9 mouse cellular contexts compared by ENCODE assay signal in the genomic region with DNA sequence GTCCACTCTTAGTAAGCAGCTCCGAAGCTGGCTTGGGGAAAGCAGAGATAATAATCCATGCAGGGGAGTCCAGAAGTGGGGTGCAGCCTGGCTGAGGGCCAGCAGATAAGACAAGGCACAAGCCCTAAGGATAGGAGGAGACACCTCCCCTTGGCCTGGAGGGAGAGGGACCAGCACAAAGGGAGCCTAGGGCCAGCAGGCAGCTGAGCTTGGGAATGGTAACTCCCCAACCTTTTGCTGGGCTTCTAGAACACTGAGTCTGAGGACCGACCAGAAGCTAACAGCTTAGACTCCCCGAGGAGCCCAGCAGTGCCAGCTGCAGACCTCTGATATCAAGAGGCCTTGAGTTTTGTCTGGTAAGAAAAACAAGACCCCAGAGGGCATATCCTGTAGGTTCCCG.
DNase-seq lines count a peak whose midpoint lies in the region; ATAC-seq and TF ChIP-seq lines count a peak whose summit lies in the region.
"Had no signal": no experiment of that assay in that cellular context is flagged by ENCODE, and none has a peak within 500 bp of the region (broad histone marks: within the 10 kb centered on the region; RNA-seq: fewer than 3 reads in every experiment).

No protein-coding gene starts in this region.

- no peak overlapping the region for H3K9ac ChIP-seq in hindbrain, postnatal 0 days (replicated peaks; ENCODE audit: low read length)
- H3K9ac ChIP-seq in forebrain, embryonic 13.5 days: no peak overlapping the region
- peak overlapping the region; percentile 34 for H3K9ac ChIP-seq in liver, embryonic 13.5 days
- no peak overlapping the region for H3K9ac ChIP-seq in midbrain, postnatal 0 days (replicated peaks; ENCODE audit: low read length, poor library complexity, severe bottlenecking)

- 28% methylated on average over 4 of the region's 4 CpGs for WGBS in hindbrain, embryonic 10.5 days
- 26% methylated on average over 4 of the region's 4 CpGs for WGBS in hindbrain, postnatal 0 days
- 24% methylated on average over 4 of the region's 4 CpGs for WGBS in forebrain, embryonic 13.5 days
- 5% methylated on average over 4 of the region's 4 CpGs for WGBS in liver, embryonic 13.5 days (ENCODE audit: insufficient replicate concordance)
- WGBS in midbrain, postnatal 0 days: 17% methylated on average over 4 of the region's 4 CpGs

- peaks cover 75% of the 10 kb centered on the region for H3K27me3 ChIP-seq in hindbrain, embryonic 10.5 days (ENCODE audit: insufficient read depth, poor library complexity, severe bottlenecking)
- H3K27me3 ChIP-seq in hindbrain, postnatal 0 days (ENCODE audit: insufficient read depth, low read length): no peaks in the 10 kb centered on the region
- H3K27me3 ChIP-seq in forebrain, embryonic 13.5 days: no peaks in the 10 kb centered on the region
- H3K27me3 ChIP-seq in liver, embryonic 13.5 days: peaks cover 6% of the 10 kb centered on the region
- H3K27me3 ChIP-seq in midbrain, postnatal 0 days (ENCODE audit: insufficient read depth, low read length): no peaks in the 10 kb centered on the region

- no peaks in the 10 kb centered on the region for H3K9me3 ChIP-seq in hindbrain, embryonic 10.5 days
- H3K9me3 ChIP-seq in hindbrain, postnatal 0 days (ENCODE audit: low read length): no peaks in the 10 kb centered on the region
- no peaks in the 10 kb centered on the region for H3K9me3 ChIP-seq in forebrain, embryonic 13.5 days (replicated peaks)
- H3K9me3 ChIP-seq in liver, embryonic 13.5 days (replicated peaks): no peaks in the 10 kb centered on the region
- H3K9me3 ChIP-seq in midbrain, postnatal 0 days (ENCODE audit: low read length): no peaks in the 10 kb centered on the region

- H3K36me3 ChIP-seq in hindbrain, embryonic 10.5 days: no peaks in the 10 kb centered on the region
- H3K36me3 ChIP-seq in hindbrain, postnatal 0 days (ENCODE audit: insufficient read depth, low read length): no peaks in the 10 kb centered on the region
- H3K36me3 ChIP-seq in forebrain, embryonic 13.5 days (ENCODE audit: poor library complexity, severe bottlenecking): no peaks in the 10 kb centered on the region
- H3K36me3 ChIP-seq in liver, embryonic 13.5 days: no peaks in the 10 kb centered on the region
- H3K36me3 ChIP-seq in midbrain, postnatal 0 days (ENCODE audit: insufficient read depth, low read length): no peaks in the 10 kb centered on the region

- H3K4me3 ChIP-seq in hindbrain, embryonic 10.5 days: no peak overlapping the region
- no peak overlapping the region for H3K4me3 ChIP-seq in hindbrain, postnatal 0 days (ENCODE audit: low read length)
- no peak overlapping the region for H3K4me3 ChIP-seq in forebrain, embryonic 13.5 days
- no peak overlapping the region for H3K4me3 ChIP-seq in liver, embryonic 13.5 days (replicated peaks)
- H3K4me3 ChIP-seq in midbrain, postnatal 0 days (ENCODE audit: low read depth, low read length): no peak overlapping the region
- H3K4me3 ChIP-seq: layer of hippocampus, adult 2 months had no signal

- no peak for DNase-seq in hindbrain, embryonic 10.5 days (ENCODE audit: low spot score)
- no peak for DNase-seq in hindbrain, postnatal 0 days (ENCODE audit: low spot score)
- peak; percentile 39 for DNase-seq in liver, embryonic 13.5 days
- DNase-seq in midbrain, postnatal 0 days (ENCODE audit: low spot score): no peak
- DNase-seq in Muller cell, postnatal 12 days (ENCODE audit: inconsistent ontology term): no peak
- DNase-seq in B cell, adult 2 months: no peak
- no peak for DNase-seq in MN1 (ENCODE audit: low spot score)

- H3K4me2 ChIP-seq in hindbrain, postnatal 0 days (ENCODE audit: low read depth, low read length): no peak overlapping the region
- H3K4me2 ChIP-seq in forebrain, embryonic 13.5 days: no peak overlapping the region
- H3K4me2 ChIP-seq in liver, embryonic 13.5 days: peak overlapping the region; percentile 30
- H3K4me2 ChIP-seq in midbrain, postnatal 0 days (ENCODE audit: low read depth, low read length, poor library complexity, severe bottlenecking): no peak overlapping the region

- H3K4me1 ChIP-seq in hindbrain, embryonic 10.5 days (replicated peaks): peaks cover 100% of the 10 kb centered on the region
- peaks cover 27% of the 10 kb centered on the region for H3K4me1 ChIP-seq in hindbrain, postnatal 0 days (ENCODE audit: insufficient read depth, low read length)
- peaks cover 99% of the 10 kb centered on the region for H3K4me1 ChIP-seq in forebrain, embryonic 13.5 days
- peaks cover 72% of the 10 kb centered on the region for H3K4me1 ChIP-seq in liver, embryonic 13.5 days (replicated peaks)
- H3K4me1 ChIP-seq in midbrain, postnatal 0 days (ENCODE audit: insufficient read depth, low read length): peaks cover 16% of the 10 kb centered on the region

- H3K27ac ChIP-seq in hindbrain, embryonic 10.5 days: peak overlapping the region; percentile 74
- H3K27ac ChIP-seq in hindbrain, postnatal 0 days: no peak overlapping the region
- H3K27ac ChIP-seq in forebrain, embryonic 13.5 days: peak overlapping the region; percentile 80
- H3K27ac ChIP-seq in liver, embryonic 13.5 days: 0 out of 2 replicates have a peak overlapping the region, but pooled peaks have one; percentile 16
- peak overlapping the region; percentile 32; the same call in 1 of the 2 replicates for H3K27ac ChIP-seq in midbrain, postnatal 0 days (ENCODE audit: low read depth, low read length)
- H3K27ac ChIP-seq: layer of hippocampus, adult 2 months had no signal

- no peak for TF ChIP-seq CTCF in hindbrain, postnatal 0 days (IDR thresholded peaks at IDR 0.05; ENCODE audit: low read depth)
- no peak for TF ChIP-seq CTCF in midbrain, postnatal 0 days (IDR thresholded peaks at IDR 0.05)

- no peak for ATAC-seq in hindbrain, postnatal 0 days
- ATAC-seq in forebrain, embryonic 13.5 days: no peak
- ATAC-seq in liver, embryonic 13.5 days (ENCODE audit: low read depth): peak; percentile 76
- ATAC-seq in midbrain, postnatal 0 days (ENCODE audit: low FRiP score): no peak
